Comparison of ENCODE assay signal across 15 mouse cellular contexts in the genomic region with DNA sequence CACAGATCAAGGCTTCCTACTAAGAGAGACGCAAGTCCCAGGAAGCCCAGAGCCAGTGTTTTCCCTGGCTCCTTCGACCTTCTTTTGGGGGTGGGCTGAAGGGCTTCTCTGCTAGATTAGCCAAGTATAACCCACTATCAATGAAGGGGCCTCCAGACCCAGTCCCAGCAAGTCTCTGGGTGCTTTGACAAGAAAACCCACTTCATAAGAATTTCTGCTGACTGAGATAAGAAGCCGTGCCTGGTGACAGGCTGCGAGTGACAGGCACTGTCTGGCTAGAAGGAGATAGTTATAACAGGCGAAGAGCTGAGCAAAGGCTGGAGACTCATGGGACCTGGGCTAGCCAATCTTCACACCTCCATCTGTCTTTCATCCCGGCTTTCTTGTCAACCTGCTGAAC.
DNase-seq lines count a peak whose midpoint lies in the region; ATAC-seq and TF ChIP-seq lines count a peak whose summit lies in the region.
"Had no signal": no experiment of that assay in that cellular context is flagged by ENCODE, and none has a peak within 500 bp of the region (broad histone marks: within the 10 kb centered on the region; RNA-seq: fewer than 3 reads in every experiment).

No protein-coding gene starts in this region.

- intact Hi-C loops in left cerebral cortex, postnatal 36 days (cut with DNase I) = no loop called here

- H3K27ac ChIP-seq in hindbrain, embryonic 10.5 days = 0 out of 2 replicates have a peak overlapping the region, but pooled peaks have one; percentile 13
- H3K27ac ChIP-seq in hindbrain, embryonic 13.5 days = no peak overlapping the region
- H3K27ac ChIP-seq in liver, postnatal 0 days (ENCODE audit: low read depth) = peak overlapping the region; percentile 39; the same call in 1 of the 2 replicates
- no peak overlapping the region for H3K27ac ChIP-seq in forebrain, embryonic 13.5 days
- H3K27ac ChIP-seq: gastrocnemius, adult 2 months; hindbrain, embryonic 12.5 days; midbrain, embryonic 12.5 days had no signal

- no peak overlapping the region for H3K9ac ChIP-seq in hindbrain, embryonic 13.5 days
- no peak overlapping the region for H3K9ac ChIP-seq in liver, postnatal 0 days (replicated peaks)
- no peak overlapping the region for H3K9ac ChIP-seq in forebrain, embryonic 13.5 days
- H3K9ac ChIP-seq: hindbrain, embryonic 12.5 days; midbrain, embryonic 12.5 days had no signal

- peak; percentile 89 for TF ChIP-seq EP300 in liver, postnatal 0 days (IDR thresholded peaks at IDR 0.05; ENCODE audit: low read depth)

- 74% methylated on average over 6 of the region's 6 CpGs for WGBS in hindbrain, embryonic 10.5 days
- WGBS in hindbrain, embryonic 13.5 days = 74% methylated on average over 6 of the region's 6 CpGs
- WGBS in liver, postnatal 0 days (ENCODE audit: insufficient replicate concordance) = 48% methylated on average over 6 of the region's 6 CpGs
- 86% methylated on average over 6 of the region's 6 CpGs for WGBS in forebrain, embryonic 13.5 days

- H3K27me3 ChIP-seq in hindbrain, embryonic 10.5 days (ENCODE audit: insufficient read depth, poor library complexity, severe bottlenecking) = no peaks in the 10 kb centered on the region
- H3K27me3 ChIP-seq in hindbrain, embryonic 13.5 days = no peaks in the 10 kb centered on the region
- H3K27me3 ChIP-seq in liver, postnatal 0 days (ENCODE audit: insufficient read depth, low read length) = no peaks in the 10 kb centered on the region
- no peaks in the 10 kb centered on the region for H3K27me3 ChIP-seq in forebrain, embryonic 13.5 days
- H3K27me3 ChIP-seq: hindbrain, embryonic 12.5 days had no signal

- ATAC-seq in hindbrain, embryonic 13.5 days (ENCODE audit: low FRiP score) = no peak
- peak; percentile 72 for ATAC-seq in common myeloid progenitor, adult 5-6 weeks (replicated peaks; ENCODE audit: low read depth, poor library complexity, severe bottlenecking)
- ATAC-seq in liver, postnatal 0 days = peak; percentile 91
- ATAC-seq in forebrain, embryonic 13.5 days = no peak

- H3K36me3 ChIP-seq in hindbrain, embryonic 10.5 days = no peaks in the 10 kb centered on the region
- H3K36me3 ChIP-seq in hindbrain, embryonic 13.5 days = no peaks in the 10 kb centered on the region
- no peaks in the 10 kb centered on the region for H3K36me3 ChIP-seq in liver, postnatal 0 days (replicated peaks; ENCODE audit: insufficient read depth, low read length)
- no peaks in the 10 kb centered on the region for H3K36me3 ChIP-seq in forebrain, embryonic 13.5 days (ENCODE audit: poor library complexity, severe bottlenecking)
- H3K36me3 ChIP-seq: hindbrain, embryonic 12.5 days; midbrain, embryonic 12.5 days had no signal

- DNase-seq in hindbrain, embryonic 10.5 days (ENCODE audit: low spot score) = no peak
- peak; percentile 31 for DNase-seq in c-Kit-negative CD71-positive TER-119-positive erythroid progenitor cells, embryonic 14.5 days (ENCODE audit: low read depth, low spot score)
- no peak for DNase-seq in liver, postnatal 0 days
- DNase-seq in left cerebral cortex, postnatal 36 days (ENCODE audit: low spot score in 2 of 2) = no peak
- DNase-seq: adrenal gland, postnatal 36 days; cerebellum, adult 2 months; gastrocnemius, adult 2 months; kidney, adult 18-20 months; spleen, adult 18-20 months; thymus, adult 18-20 months had no signal

- H3K4me1 ChIP-seq in hindbrain, embryonic 10.5 days (replicated peaks) = no peaks in the 10 kb centered on the region; the same call in 1 of the 2 replicates
- no peaks in the 10 kb centered on the region for H3K4me1 ChIP-seq in hindbrain, embryonic 13.5 days (replicated peaks)
- peaks cover 7% of the 10 kb centered on the region; the same call in 1 of the 2 replicates for H3K4me1 ChIP-seq in liver, postnatal 0 days (ENCODE audit: insufficient read depth)
- no peaks in the 10 kb centered on the region for H3K4me1 ChIP-seq in forebrain, embryonic 13.5 days
- H3K4me1 ChIP-seq: hindbrain, embryonic 12.5 days; midbrain, embryonic 12.5 days had no signal

- no peak overlapping the region for H3K4me2 ChIP-seq in hindbrain, embryonic 13.5 days
- H3K4me2 ChIP-seq in liver, postnatal 0 days (ENCODE audit: low read depth, low read length) = peak overlapping the region; percentile 43; the same call in 1 of the 2 replicates
- H3K4me2 ChIP-seq in forebrain, embryonic 13.5 days = no peak overlapping the region
- H3K4me2 ChIP-seq: hindbrain, embryonic 12.5 days; midbrain, embryonic 12.5 days had no signal

- H3K4me3 ChIP-seq in hindbrain, embryonic 10.5 days = no peak overlapping the region
- no peak overlapping the region for H3K4me3 ChIP-seq in hindbrain, embryonic 13.5 days
- H3K4me3 ChIP-seq in liver, postnatal 0 days (ENCODE audit: low read depth, low read length) = no peak overlapping the region
- no peak overlapping the region for H3K4me3 ChIP-seq in forebrain, embryonic 13.5 days
- H3K4me3 ChIP-seq: gastrocnemius, adult 2 months; hindbrain, embryonic 12.5 days; midbrain, embryonic 12.5 days had no signal

- H3K9me3 ChIP-seq in hindbrain, embryonic 10.5 days = no peaks in the 10 kb centered on the region
- H3K9me3 ChIP-seq in hindbrain, embryonic 13.5 days = no peaks in the 10 kb centered on the region
- no peaks in the 10 kb centered on the region for H3K9me3 ChIP-seq in liver, postnatal 0 days (ENCODE audit: low read length)
- no peaks in the 10 kb centered on the region for H3K9me3 ChIP-seq in forebrain, embryonic 13.5 days (replicated peaks)
- H3K9me3 ChIP-seq: hindbrain, embryonic 12.5 days; midbrain, embryonic 12.5 days had no signal

- TF ChIP-seq CTCF in liver, postnatal 0 days (IDR thresholded peaks at IDR 0.05; ENCODE audit: low read depth) = no peak

Comparison
In these comparisons a context has a peak if more than half of its experiments do, and no peak if none do; other contexts are left out.
1. H3K27ac ChIP-seq: peak in hindbrain, embryonic 10.5 days (single experiment) and liver, postnatal 0 days (single experiment); none in hindbrain, embryonic 13.5 days (single experiment) and forebrain, embryonic 13.5 days (single experiment).
2. ATAC-seq: peak in common myeloid progenitor, adult 5-6 weeks (single experiment) and liver, postnatal 0 days (single experiment); none in hindbrain, embryonic 13.5 days (single experiment) and forebrain, embryonic 13.5 days (single experiment).